Mouse (Mus musculus): ENCODE measurements at regions not wholly inside any gene's neighbourhood (a gene's known extent, or its start where the extent isn't known, plus 50 kb on each side); places are given as distances from the start of the nearest gene placed in this dataset.

DNA sequence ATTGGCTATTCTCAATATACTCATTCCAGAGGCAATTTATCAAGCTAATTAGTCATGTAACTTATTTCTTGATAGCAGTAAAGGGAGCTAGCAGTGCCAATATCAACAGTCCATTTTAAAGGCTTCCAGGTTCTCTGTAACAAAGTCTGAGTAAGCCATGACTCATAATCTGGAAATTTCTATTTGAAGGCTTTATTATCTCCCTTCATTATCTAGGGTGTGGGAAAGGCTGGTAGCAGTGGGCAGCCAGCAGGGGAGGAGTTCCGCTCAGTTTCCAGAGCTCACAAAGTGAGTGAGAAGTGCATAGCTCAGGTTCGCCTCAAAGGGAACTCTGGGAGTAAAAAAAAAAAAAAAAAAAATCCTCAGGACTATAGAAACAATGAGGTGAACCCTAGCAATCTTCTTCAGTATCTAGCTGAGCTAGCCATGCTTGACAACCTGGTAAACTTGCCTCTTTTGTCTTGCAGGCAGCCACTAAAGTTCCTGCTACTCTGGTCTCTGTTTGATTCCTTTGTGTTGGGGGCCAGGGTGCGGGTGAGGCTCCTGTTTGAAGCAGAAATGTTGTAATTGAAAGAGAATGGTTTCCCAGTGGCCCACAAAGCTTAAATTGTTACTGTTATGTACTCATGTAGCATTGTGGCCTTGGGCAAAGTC lies 68.7 kb upstream of the Itprid2 start:
- TF ChIP-seq POLR2A (IDR thresholded peaks at IDR 0.05; ENCODE audit: control insufficient read depth, low read depth, low read length), result no peak
- no peak for TF ChIP-seq CTCF (IDR thresholded peaks at IDR 0.05; ENCODE audit: control insufficient read depth, insufficient read depth, insufficient replicate concordance, low read depth, low read length)

Data from testis, adult 2 months (tissue).